Mouse (Mus musculus) ES-E14 (cell line): ENCODE data around the gene Rtp1. TPM values are rescaled to one million over a fixed set of nuclear protein-coding genes. Genes with fewer than 3 reads are reported as not detected.

Experiments
- DNase-seq: peaks from one replicate; pipeline ENCODE4 v3.0.0-alpha.2; 2013; ENCODE audit warnings: low read depth, low spot score
- H3K27ac ChIP-seq: 2 replicates; pipeline ENCODE4 v1.5.1; 2012; ENCODE audit warnings: low read depth, mild to moderate bottlenecking, low read length, moderate library complexity, mixed read lengths; ENCODE audit not compliant: poor library complexity, insufficient read depth, severe bottlenecking
- H3K36me3 ChIP-seq: 2 replicates; pipeline ENCODE4 v1.6.1; 2012; ENCODE audit warnings: mild to moderate bottlenecking, low read length, moderate library complexity, mixed read lengths; ENCODE audit not compliant: control insufficient read depth, poor library complexity, insufficient read depth, severe bottlenecking
- H3K4me1 ChIP-seq, 2 experiments: fragments of 150-350 bp in 1 of 2; sonication (generic) in 1 of 2; 2 replicates each; pipeline ENCODE4 v1.6.1; 2012; ENCODE audit warnings: low read length in 2 of 2, mild to moderate bottlenecking in 1 of 2, mixed read lengths in 1 of 2; ENCODE audit not compliant: control insufficient read depth in 2 of 2, insufficient read depth in 2 of 2, poor library complexity in 1 of 2
- H3K4me3 ChIP-seq, 2 experiments: fragments of 150-350 bp in 1 of 2; sonication (generic) in 1 of 2; 2 replicates each; pipeline ENCODE4 v1.5.1; 2012; ENCODE audit warnings: low read length in 2 of 2, low read depth in 1 of 2, mild to moderate bottlenecking in 1 of 2, mixed read lengths in 1 of 2; ENCODE audit not compliant: insufficient read depth in 1 of 2, poor library complexity in 1 of 2, severe bottlenecking in 1 of 2
- H3K9ac ChIP-seq: 2 replicates; pipeline ENCODE4 v1.6.1; 2012; ENCODE audit warnings: low read depth, mild to moderate bottlenecking, low read length, mixed read lengths; ENCODE audit not compliant: poor library complexity, insufficient read depth, severe bottlenecking
- H3K9me3 ChIP-seq: fragments of 150-350 bp; sonication (generic); 2 replicates; pipeline ENCODE4 v1.6.1; 2012; ENCODE audit warnings: low read depth, mild to moderate bottlenecking, low read length; ENCODE audit not compliant: control insufficient read depth, insufficient read depth
- CHD2 ChIP-seq: IDR thresholded peaks from 2 replicates; pipeline ENCODE4 v1.6.1; 2014; ENCODE audit warnings: mild to moderate bottlenecking, low read depth, low read length, inconsistent platforms
- HCFC1 ChIP-seq: IDR thresholded peaks from 2 replicates; pipeline ENCODE4 v1.6.1; 2012; ENCODE audit warnings: low read length, inconsistent platforms, borderline replicate concordance; ENCODE audit not compliant: insufficient read depth
- MAFK ChIP-seq: IDR thresholded peaks from 2 replicates; pipeline ENCODE4 v1.6.1; 2014; ENCODE audit warnings: mild to moderate bottlenecking, low read depth, low read length, inconsistent platforms; ENCODE audit not compliant: insufficient read depth
- ZC3H11A ChIP-seq: IDR thresholded peaks from 2 replicates; pipeline ENCODE4 v1.6.1; 2012; ENCODE audit warnings: low read depth, mild to moderate bottlenecking, inconsistent platforms, low read length, borderline replicate concordance
- ZNF384 ChIP-seq: IDR thresholded peaks from 2 replicates; pipeline ENCODE4 v1.6.1; 2012; ENCODE audit warnings: low read depth, low read length, inconsistent platforms
- in situ Hi-C, 2 experiments: fragments of 600-800 bp; cut with MboI; formaldehyde crosslinking; loops; one replicate each; pipeline ENCODE4 v1.15.1; 2025; ENCODE audit warnings: low sequenced_read_pairs in 2 of 2, inconsistent platforms in 1 of 2; ENCODE audit not compliant: unreplicated experiment in 2 of 2
- total RNA-seq: library from RNA; depleted of rRNA; stranded (reverse); fragments of 300-350 nt; gene quantifications from 2 replicates; pipeline ENCODE4 v1.2.3, GENCODE M21; 2012

Rtp1 gene
- total RNA-seq, 1 experiment: not detected

- Histone ChIP-seq H3K36me3 (no peaks in the 10 kb centered on the region), H3K9me3 (no peaks in the 10 kb centered on the region), H3K4me3 (no peak overlapping the region), H3K9ac (no peak overlapping the region), H3K27ac (no peak overlapping the region), H3K4me1 (peaks cover 3 to 5% of the 10 kb centered on the region in 2 experiments; a peak in 3 of 4 replicates)
- no peak for DNase-seq
- in situ Hi-C loops: no loop called here
- TF ChIP-seq ZC3H11A: no peak
- no peak for TF ChIP-seq MAFK
- TF ChIP-seq CHD2: no peak
- no peak for TF ChIP-seq ZNF384
- TF ChIP-seq HCFC1: no peak
These were observed 46.7 kb downstream of the Rtp1 start for GRCm38 (mm10) chr16:23475651-23476050.

GRCm38 (mm10) chr16:23476598-23476997 lies 47.7 kb downstream of the Rtp1 start:
- Histone ChIP-seq H3K27ac (no peak overlapping the region), H3K36me3 (no peaks in the 10 kb centered on the region), H3K9ac (no peak overlapping the region), H3K4me3 (no peak overlapping the region), H3K9me3 (no peaks in the 10 kb centered on the region), H3K4me1 (peaks cover 3 to 8% of the 10 kb centered on the region in 2 experiments; a peak in 3 of 4 replicates)
- in situ Hi-C loops: no loop called here
- no peak for DNase-seq
- no peak for TF ChIP-seq HCFC1
- TF ChIP-seq CHD2: no peak
- no peak for TF ChIP-seq ZNF384
- TF ChIP-seq MAFK: no peak
- no peak for TF ChIP-seq ZC3H11A

- H3K4me3 ChIP-seq: no peak overlapping the region
- DNase-seq: no peak
- in situ Hi-C loops: no loop called here
These were observed 51.1 kb downstream of the Rtp1 start for GRCm38 (mm10) chr16:23479872-23480603.

GRCm38 (mm10) chr16:23482218-23482617 lies 53.3 kb downstream of the Rtp1 start:
- DNase-seq: peak; percentile 55
- TF ChIP-seq ZC3H11A: no peak
- TF ChIP-seq MAFK: no peak
- TF ChIP-seq HCFC1: no peak
- Histone ChIP-seq H3K27ac (no peak overlapping the region), H3K4me3 (no peak overlapping the region), H3K36me3 (no peaks in the 10 kb centered on the region), H3K9ac (no peak overlapping the region), H3K9me3 (no peaks in the 10 kb centered on the region), H3K4me1 (peaks cover 6 to 10% of the 10 kb centered on the region in 2 experiments; a peak in 3 of 4 replicates)
- in situ Hi-C loops: no loop called here

More at GRCm38 (mm10) chr16:23479872-23480603, 51.1 kb downstream of the Rtp1 start:
- no peak overlapping the region for H3K9ac ChIP-seq
- H3K4me1 ChIP-seq: peaks cover 6 to 13% of the 10 kb centered on the region in 2 experiments; a peak in 3 of 4 replicates
- H3K36me3 ChIP-seq: no peaks in the 10 kb centered on the region
- H3K27ac ChIP-seq: no peak overlapping the region
- no peaks in the 10 kb centered on the region for H3K9me3 ChIP-seq
- TF ChIP-seq CHD2: no peak
- no peak for TF ChIP-seq ZC3H11A
- no peak for TF ChIP-seq ZNF384
- TF ChIP-seq MAFK: no peak
- no peak for TF ChIP-seq HCFC1
